Mouse (Mus musculus): ENCODE measurements at regions not wholly inside any gene's neighbourhood (a gene's known extent, or its start where the extent isn't known, plus 50 kb on each side); places are given as distances from the start of the nearest gene placed in this dataset.

- TF ChIP-seq CTCF (IDR thresholded peaks at IDR 0.05; ENCODE audit: insufficient read depth, low read length) = no peak
- TF ChIP-seq POLR2A (IDR thresholded peaks at IDR 0.05; ENCODE audit: borderline replicate concordance, extremely low read depth, low read depth, low read length) = no peak
Measured at GRCm38 (mm10) chr10:9005140-9005909, 119.5 kb upstream of the Sash1 start.
